Mouse (Mus musculus) A20 (cell line): ENCODE results near the gene Suds3.

Experiments
- DNase-seq: peaks from one replicate; pipeline ENCODE4 v3.0.0-alpha.2; 2011; ENCODE audit warnings: low read depth, low spot score

Gene Suds3

GRCm38 (mm10) chr5:117135869-117136268 lies 20.0 kb upstream of the Suds3 start:
- DNase-seq = no peak

GRCm38 (mm10) chr5:117134889-117135456 lies 19.1 kb upstream of the Suds3 start:
- no peak for DNase-seq

- DNase-seq = peak; percentile 67
Measured at GRCm38 (mm10) chr5:117134066-117134888, 18.4 kb upstream of the Suds3 start.

GRCm38 (mm10) chr5:117133446-117134065 lies 17.6 kb upstream of the Suds3 start:
- DNase-seq = peak; percentile 86

- DNase-seq = no peak
Measured at GRCm38 (mm10) chr5:117130726-117131125, 14.8 kb upstream of the Suds3 start.

GRCm38 (mm10) chr5:117127051-117127450 lies 11.1 kb upstream of the Suds3 start:
- DNase-seq = peak; percentile 42

- DNase-seq = peak; percentile 98
Measured at GRCm38 (mm10) chr5:117125482-117126346, 9.8 kb upstream of the Suds3 start.

- no peak for DNase-seq
Measured at GRCm38 (mm10) chr5:117123840-117124239, 7.9 kb upstream of the Suds3 start.

- DNase-seq = no peak
Measured at GRCm38 (mm10) chr5:117123102-117123501, 7.2 kb upstream of the Suds3 start.

GRCm38 (mm10) chr5:117121657-117122056 lies 5.7 kb upstream of the Suds3 start:
- DNase-seq = no peak

GRCm38 (mm10) chr5:117120489-117121466 lies 4.9 kb upstream of the Suds3 start:
- no peak for DNase-seq

GRCm38 (mm10) chr5:117119777-117120488 lies 4.0 kb upstream of the Suds3 start, which contains the start of gene Taok3:
TSS of gene Taok3 (plus strand) at chr5:117120129.
- DNase-seq = peak; percentile 100

- no peak for DNase-seq
Measured at GRCm38 (mm10) chr5:117118850-117119249, 2.9 kb upstream of the Suds3 start.

GRCm38 (mm10) chr5:117118220-117118619 lies 2.3 kb upstream of the Suds3 start:
- DNase-seq = no peak

GRCm38 (mm10) chr5:117117716-117118115 lies 1.8 kb upstream of the Suds3 start:
- no peak for DNase-seq

GRCm38 (mm10) chr5:117117241-117117640 lies 1.3 kb upstream of the Suds3 start:
- no peak for DNase-seq

- no peak for DNase-seq
Measured at GRCm38 (mm10) chr5:117116660-117117059, 747 bp upstream of the Suds3 start.

GRCm38 (mm10) chr5:117115193-117115767 lies 633 bp downstream of the Suds3 start:
- DNase-seq = peak; percentile 72

- DNase-seq = peak; percentile 71
Measured at GRCm38 (mm10) chr5:117114581-117115192, 1.2 kb downstream of the Suds3 start.
